Mouse (Mus musculus) gastrocnemius, adult 8-10 months (tissue): ENCODE measurements around the gene Trim25. TPM values are rescaled to one million over a fixed set of nuclear protein-coding genes. Genes with fewer than 3 reads are reported as not detected.

ENCODE experiments used
- DNase-seq, 2 experiments: peaks; one replicate each; pipeline ENCODE4 v3.0.0; 2022; ENCODE audit warnings: low spot score in 2 of 2
- total RNA-seq, 4 experiments: library from RNA; stranded (reverse); gene quantifications; 2 replicates each; pipeline ENCODE4 v1.2.4; 2022

Gene Trim25
- 1 to 10 TPM; 4.1 to 8.3 (median 6.0) TPM for total RNA-seq

- peak; percentile 91 to 92 for DNase-seq
Observed at GRCm38 (mm10) chr11:88998974-88999722, at the start of gene Trim25. Gene Trim25, plus strand, starts transcription at chr11:88999376.

GRCm38 (mm10) chr11:88949802-88950639, 49.2 kb upstream of the Trim25 start:
- no peak for DNase-seq

GRCm38 (mm10) chr11:88950640-88951250, 48.4 kb upstream of the Trim25 start:
- DNase-seq, result no peak

- DNase-seq, result no peak
Observed at GRCm38 (mm10) chr11:88951576-88951975, 47.6 kb upstream of the Trim25 start.

- DNase-seq, result no peak
Observed at GRCm38 (mm10) chr11:88952117-88952516, 47.1 kb upstream of the Trim25 start.

GRCm38 (mm10) chr11:88953582-88953981, 45.6 kb upstream of the Trim25 start:
- DNase-seq, result no peak

- no peak for DNase-seq
Observed at GRCm38 (mm10) chr11:88954803-88955202, 44.4 kb upstream of the Trim25 start.

GRCm38 (mm10) chr11:88955217-88955969, 43.8 kb upstream of the Trim25 start, which contains the start of gene Scpep1:
Gene Scpep1, minus strand, starts transcription at chr11:88955465.
- DNase-seq, result peak; percentile 95 to 96

- DNase-seq, result no peak
Observed at GRCm38 (mm10) chr11:88958851-88959250, 40.3 kb upstream of the Trim25 start.

GRCm38 (mm10) chr11:88966881-88967361, 32.3 kb upstream of the Trim25 start, which contains the start of gene Elobl:
Gene Elobl, minus strand, starts transcription at chr11:88966931.
- no peak for DNase-seq

- DNase-seq, result no peak
Observed at GRCm38 (mm10) chr11:88970202-88970732, 28.9 kb upstream of the Trim25 start, which contains the start of gene Coil. Gene Coil, plus strand, starts transcription at chr11:88970252.

- DNase-seq, result peak; percentile 84 to 88
Observed at GRCm38 (mm10) chr11:88973776-88974701, 25.1 kb upstream of the Trim25 start.

- no peak for DNase-seq
Observed at GRCm38 (mm10) chr11:88976320-88976719, 22.9 kb upstream of the Trim25 start.

- DNase-seq, result no peak
Observed at GRCm38 (mm10) chr11:88977188-88977587, 22.0 kb upstream of the Trim25 start.

GRCm38 (mm10) chr11:88981337-88981736, 17.8 kb upstream of the Trim25 start:
- DNase-seq, result no peak

GRCm38 (mm10) chr11:88986616-88987015, 12.6 kb upstream of the Trim25 start:
- no peak for DNase-seq

GRCm38 (mm10) chr11:88988956-88989355, 10.2 kb upstream of the Trim25 start:
- DNase-seq, result no peak

- DNase-seq, result no peak
Observed at GRCm38 (mm10) chr11:88989530-88989929, 9.6 kb upstream of the Trim25 start.

- DNase-seq, result no peak
Observed at GRCm38 (mm10) chr11:88993186-88993585, 6.0 kb upstream of the Trim25 start.
